27 mouse cellular contexts compared by ENCODE assay signal in genomic region chr6:97693281-97693680, GRCm38 (mm10).
DNase-seq lines count a peak whose midpoint lies in the region; ATAC-seq and TF ChIP-seq lines count a peak whose summit lies in the region.
"Had no signal": no experiment of that assay in that cellular context is flagged by ENCODE, and none has a peak within 500 bp of the region (broad histone marks: within the 10 kb centered on the region; RNA-seq: fewer than 3 reads in every experiment).

No protein-coding gene starts in this region.

- 83% methylated on average over 8 of the region's 8 CpGs for WGBS in forebrain, embryonic 13.5 days
- WGBS in forebrain, embryonic 12.5 days, result 79% methylated on average over 8 of the region's 8 CpGs
- 63% methylated on average over 8 of the region's 8 CpGs for WGBS in forebrain, embryonic 15.5 days
- 93% methylated on average over 8 of the region's 8 CpGs for WGBS in forebrain, embryonic 10.5 days
- 45% methylated on average over 8 of the region's 8 CpGs for WGBS in forebrain, embryonic 16.5 days

- TF ChIP-seq POLR2A in brain, embryonic 14.5 days (IDR thresholded peaks at IDR 0.05; ENCODE audit: borderline replicate concordance, extremely low read depth, insufficient read depth, insufficient read length, poor library complexity, severe bottlenecking), result no peak

- ATAC-seq in forebrain, embryonic 13.5 days, result peak; percentile 90
- no peak for ATAC-seq in forebrain, embryonic 12.5 days (ENCODE audit: low FRiP score)
- ATAC-seq in forebrain, embryonic 15.5 days (replicated peaks), result peak; percentile 91
- peak; percentile 95 for ATAC-seq in forebrain, embryonic 16.5 days
- ATAC-seq: activated CD4-positive, CD25-positive, alpha-beta regulatory T cell, adult 4 months; CD4-positive, CD25-positive, alpha-beta regulatory T cell, adult 4 months; Patski had no signal

- no peak for DNase-seq in forebrain, embryonic 10.5 days (ENCODE audit: extremely low spot score, low spot score)
- peak; percentile 88 for DNase-seq in brain, embryonic 14.5 days (ENCODE audit: low read depth)
- DNase-seq in right cerebral cortex, adult 18-20 months, result no peak
- DNase-seq in ovary, postnatal 10 days (ENCODE audit: low spot score), result no peak
- DNase-seq: adrenal gland, adult 8-10 months; adrenal gland, postnatal 14 days; adrenal gland, postnatal 36 days; B cell, adult 2 months; cerebellum, adult 11 months; cerebellum, adult 18-20 months; cerebellum, adult 8-10 months; cerebellum, adult 9-11 months; cerebellum, postnatal 14 days; cerebellum, postnatal 36 days; embryo, embryonic 11 days had no signal

- TF ChIP-seq CTCF in brain, embryonic 14.5 days (IDR thresholded peaks at IDR 0.05; ENCODE audit: borderline replicate concordance, extremely low read depth, insufficient read depth, insufficient read length), result no peak

- H3K4me3 ChIP-seq in forebrain, embryonic 13.5 days, result no peak overlapping the region
- H3K4me3 ChIP-seq in forebrain, embryonic 12.5 days (replicated peaks), result no peak overlapping the region
- no peak overlapping the region for H3K4me3 ChIP-seq in forebrain, embryonic 15.5 days
- no peak overlapping the region for H3K4me3 ChIP-seq in forebrain, embryonic 10.5 days
- H3K4me3 ChIP-seq in forebrain, embryonic 16.5 days (replicated peaks; ENCODE audit: low read length), result no peak overlapping the region
- H3K4me3 ChIP-seq: embryonic facial prominence, embryonic 13.5 days; embryonic facial prominence, embryonic 15.5 days; erythroblast, embryonic 14.5 days had no signal

- no peak overlapping the region for H3K9ac ChIP-seq in forebrain, embryonic 13.5 days
- no peak overlapping the region for H3K9ac ChIP-seq in forebrain, embryonic 12.5 days
- no peak overlapping the region for H3K9ac ChIP-seq in forebrain, embryonic 15.5 days (replicated peaks)
- H3K9ac ChIP-seq in forebrain, embryonic 16.5 days (replicated peaks; ENCODE audit: low read depth, low read length), result no peak overlapping the region
- H3K9ac ChIP-seq: embryonic facial prominence, embryonic 13.5 days; embryonic facial prominence, embryonic 15.5 days had no signal

- H3K27ac ChIP-seq in forebrain, embryonic 13.5 days, result no peak overlapping the region
- no peak overlapping the region for H3K27ac ChIP-seq in forebrain, embryonic 12.5 days
- H3K27ac ChIP-seq in forebrain, embryonic 15.5 days (replicated peaks), result peak overlapping the region; percentile 70
- no peak overlapping the region for H3K27ac ChIP-seq in forebrain, embryonic 10.5 days
- H3K27ac ChIP-seq in forebrain, embryonic 16.5 days (ENCODE audit: low read length), result peak overlapping the region; percentile 61
- H3K27ac ChIP-seq: embryonic facial prominence, embryonic 13.5 days; embryonic facial prominence, embryonic 15.5 days had no signal

- H3K9me3 ChIP-seq in forebrain, embryonic 13.5 days (replicated peaks), result no peaks in the 10 kb centered on the region
- no peaks in the 10 kb centered on the region for H3K9me3 ChIP-seq in forebrain, embryonic 12.5 days
- no peaks in the 10 kb centered on the region for H3K9me3 ChIP-seq in forebrain, embryonic 15.5 days
- H3K9me3 ChIP-seq in forebrain, embryonic 10.5 days, result no peaks in the 10 kb centered on the region
- H3K9me3 ChIP-seq in forebrain, embryonic 16.5 days (ENCODE audit: control insufficient read depth, low read length), result no peaks in the 10 kb centered on the region
- H3K9me3 ChIP-seq: embryonic facial prominence, embryonic 13.5 days; embryonic facial prominence, embryonic 15.5 days had no signal

- no peaks in the 10 kb centered on the region for H3K27me3 ChIP-seq in forebrain, embryonic 13.5 days
- H3K27me3 ChIP-seq in forebrain, embryonic 12.5 days, result no peaks in the 10 kb centered on the region
- no peaks in the 10 kb centered on the region for H3K27me3 ChIP-seq in forebrain, embryonic 15.5 days
- 0 out of 2 replicates have a peak, but pooled peaks cover 13% of the 10 kb centered on the region for H3K27me3 ChIP-seq in forebrain, embryonic 10.5 days (ENCODE audit: poor library complexity, severe bottlenecking)
- H3K27me3 ChIP-seq in forebrain, embryonic 16.5 days (replicated peaks; ENCODE audit: control insufficient read depth, insufficient read depth, low read length), result no peaks in the 10 kb centered on the region
- H3K27me3 ChIP-seq: CH12.LX; embryonic facial prominence, embryonic 13.5 days; embryonic facial prominence, embryonic 15.5 days had no signal

- no peak overlapping the region for H3K4me2 ChIP-seq in forebrain, embryonic 13.5 days
- no peak overlapping the region for H3K4me2 ChIP-seq in forebrain, embryonic 12.5 days
- H3K4me2 ChIP-seq in forebrain, embryonic 15.5 days (replicated peaks), result no peak overlapping the region
- no peak overlapping the region for H3K4me2 ChIP-seq in forebrain, embryonic 16.5 days (ENCODE audit: low read length)
- H3K4me2 ChIP-seq: embryonic facial prominence, embryonic 13.5 days; embryonic facial prominence, embryonic 15.5 days had no signal

- no peaks in the 10 kb centered on the region for H3K4me1 ChIP-seq in forebrain, embryonic 13.5 days
- no peaks in the 10 kb centered on the region for H3K4me1 ChIP-seq in forebrain, embryonic 12.5 days
- H3K4me1 ChIP-seq in forebrain, embryonic 15.5 days, result no peaks in the 10 kb centered on the region
- no peaks in the 10 kb centered on the region for H3K4me1 ChIP-seq in forebrain, embryonic 10.5 days
- H3K4me1 ChIP-seq in forebrain, embryonic 16.5 days (replicated peaks; ENCODE audit: control insufficient read depth, insufficient read depth, low read length), result no peaks in the 10 kb centered on the region
- H3K4me1 ChIP-seq: embryonic facial prominence, embryonic 13.5 days; embryonic facial prominence, embryonic 15.5 days had no signal

- H3K36me3 ChIP-seq in forebrain, embryonic 13.5 days (ENCODE audit: poor library complexity, severe bottlenecking), result no peaks in the 10 kb centered on the region
- no peaks in the 10 kb centered on the region for H3K36me3 ChIP-seq in forebrain, embryonic 12.5 days (replicated peaks)
- no peaks in the 10 kb centered on the region for H3K36me3 ChIP-seq in forebrain, embryonic 15.5 days
- no peaks in the 10 kb centered on the region for H3K36me3 ChIP-seq in forebrain, embryonic 10.5 days (replicated peaks)
- H3K36me3 ChIP-seq in forebrain, embryonic 16.5 days (ENCODE audit: control insufficient read depth, insufficient read depth), result no peaks in the 10 kb centered on the region
- H3K36me3 ChIP-seq: embryonic facial prominence, embryonic 13.5 days; embryonic facial prominence, embryonic 15.5 days; G1E had no signal

Comparison
In these comparisons a context has a peak if more than half of its experiments do, and no peak if none do; other contexts are left out.
1. H3K27ac ChIP-seq: peak in forebrain, embryonic 15.5 days (single experiment) and forebrain, embryonic 16.5 days (single experiment); none in forebrain, embryonic 13.5 days (single experiment), forebrain, embryonic 12.5 days (single experiment) and forebrain, embryonic 10.5 days (single experiment).